8 mouse cellular contexts compared by ENCODE assay signal in genomic region chr11:87421760-87422201, GRCm38 (mm10). TPM values are rescaled to one million over a fixed set of nuclear protein-coding genes. Genes with fewer than 3 reads are reported as not detected.
DNase-seq lines count a peak whose midpoint lies in the region; ATAC-seq and TF ChIP-seq lines count a peak whose summit lies in the region.

No protein-coding gene starts in this region.

- no peak for TF ChIP-seq CTCF in spleen, adult 2 months (IDR thresholded peaks at IDR 0.05; ENCODE audit: extremely low read depth, insufficient read depth, insufficient read length, insufficient replicate concordance)

- TF ChIP-seq POLR2A in spleen, adult 2 months (IDR thresholded peaks at IDR 0.05; ENCODE audit: low read depth, low read length): no peak

- peak overlapping the region; percentile 40; the same call in 1 of the 2 replicates for H3K9ac ChIP-seq in stomach, embryonic 14.5 days (replicated peaks; ENCODE audit: low read depth, low read length)

- H3K9me3 ChIP-seq in stomach, embryonic 14.5 days (ENCODE audit: control insufficient read depth, low read depth, low read length): no peaks in the 10 kb centered on the region

- 26% methylated on average over 6 of the region's 6 CpGs for WGBS in spleen, adult 2 months
- 8% methylated on average over 6 of the region's 6 CpGs for WGBS in stomach, embryonic 14.5 days

- no peaks in the 10 kb centered on the region for H3K27me3 ChIP-seq in spleen, adult 2 months (ENCODE audit: control insufficient read depth, insufficient read depth, low read length)
- H3K27me3 ChIP-seq in stomach, embryonic 14.5 days (ENCODE audit: control insufficient read depth, insufficient read depth, low read length): no peaks in the 10 kb centered on the region

- DNase-seq in spleen, adult 2 months (ENCODE audit: low read depth in 1 of 2, low spot score in 2 of 2): no peak
- DNase-seq in spleen, postnatal 4 days (ENCODE audit: low spot score in 2 of 2): no peak
- DNase-seq in embryo, embryonic 10 days (ENCODE audit: low spot score): peak; percentile 29
- peak; percentile 27 for DNase-seq in heart, postnatal 4 days
- DNase-seq in liver: peak; percentile 27
- no peak for DNase-seq in right cerebral cortex, adult 18-20 months
- no peak for DNase-seq in MN1 (ENCODE audit: low spot score)

- H3K4me3 ChIP-seq in spleen, adult 2 months (ENCODE audit: extremely low read depth, insufficient read depth, insufficient read length): peak overlapping the region; percentile 30; the same call in 1 of the 2 replicates
- H3K4me3 ChIP-seq in stomach, embryonic 14.5 days (ENCODE audit: low read depth, low read length): peak overlapping the region; percentile 30; the same call in 1 of the 2 replicates

- H3K4me2 ChIP-seq in stomach, embryonic 14.5 days (replicated peaks; ENCODE audit: low read depth, low read length): peak overlapping the region; percentile 67

- no peaks in the 10 kb centered on the region for H3K36me3 ChIP-seq in spleen, adult 2 months (ENCODE audit: control insufficient read depth, insufficient read depth, low read length)
- no peaks in the 10 kb centered on the region for H3K36me3 ChIP-seq in stomach, embryonic 14.5 days (ENCODE audit: control insufficient read depth, insufficient read depth, low read length)

- no peak for ATAC-seq in stomach, embryonic 14.5 days (ENCODE audit: insufficient number of reproducible peaks, insufficient read depth, low FRiP score, low read depth)

- no peak overlapping the region; the same call in 1 of the 2 replicates for H3K27ac ChIP-seq in spleen, adult 2 months (ENCODE audit: insufficient read depth, low read length)
- peak overlapping the region; percentile 90 for H3K27ac ChIP-seq in stomach, embryonic 14.5 days (ENCODE audit: low read length)

- peaks cover 6% of the 10 kb centered on the region for H3K4me1 ChIP-seq in spleen, adult 2 months (ENCODE audit: control insufficient read depth, insufficient read depth, insufficient read length)
- no peaks in the 10 kb centered on the region for H3K4me1 ChIP-seq in stomach, embryonic 14.5 days (ENCODE audit: control insufficient read depth, insufficient read depth, low read length)

RNA-seq across cellular contexts. Expression of gene Tex14, which starts 16.9 kb away (rescaled TPM):
- polyA plus RNA-seq in spleen, adult 2 months (2012; rRNA removed): 0.16 TPM in 2 replicates
- not detected for total RNA-seq in heart, postnatal 4 days (2021)
- polyA plus RNA-seq in stomach, embryonic 14.5 days (2014; fragmentation: Nextera tagmentation; extraction: Ambion mirVana): not detected in 2 replicates

RNA-seq across cellular contexts. Expression of gene Rad51c, which starts 17.0 kb away (rescaled TPM):
- 0.56 and 0.67 TPM in 2 replicates for polyA plus RNA-seq in spleen, adult 2 months (2012; rRNA removed)
- total RNA-seq in heart, postnatal 4 days (2021): 10 to 100 TPM; 10.5 to 11.1 TPM
- 6.0 and 7.2 TPM in 2 replicates for polyA plus RNA-seq in stomach, embryonic 14.5 days (2014; fragmentation: Nextera tagmentation; extraction: Ambion mirVana)

Comparison
In these comparisons a context has a peak if more than half of its experiments do, and no peak if none do; other contexts are left out.
1. DNase-seq: peak in embryo, embryonic 10 days (single experiment), heart, postnatal 4 days (single experiment) and liver (single experiment); none in spleen, adult 2 months (0 of 2), spleen, postnatal 4 days (0 of 2), right cerebral cortex, adult 18-20 months (single experiment) and MN1 (single experiment).